Mouse (Mus musculus) thymus, adult 2 months (tissue): ENCODE data around the gene Ago3.

Experiments used
- CTCF ChIP-seq: fragments of 200-500 bp; IDR thresholded peaks from 2 replicates; pipeline ENCODE4 v1.5.1; 2012; ENCODE audit warnings: mild to moderate bottlenecking, control low read depth, low read length, moderate library complexity, borderline replicate concordance; ENCODE audit not compliant: control insufficient read depth, poor library complexity, insufficient read depth; ENCODE audit errors: extremely low read depth
- POLR2A ChIP-seq: fragments of 200-500 bp; IDR thresholded peaks from 2 replicates; pipeline ENCODE4 v1.6.1; 2012; ENCODE audit warnings: mild to moderate bottlenecking, low read length, control low read depth, moderate library complexity; ENCODE audit not compliant: control insufficient read depth, poor library complexity, insufficient read depth; ENCODE audit errors: extremely low read depth

DNA sequence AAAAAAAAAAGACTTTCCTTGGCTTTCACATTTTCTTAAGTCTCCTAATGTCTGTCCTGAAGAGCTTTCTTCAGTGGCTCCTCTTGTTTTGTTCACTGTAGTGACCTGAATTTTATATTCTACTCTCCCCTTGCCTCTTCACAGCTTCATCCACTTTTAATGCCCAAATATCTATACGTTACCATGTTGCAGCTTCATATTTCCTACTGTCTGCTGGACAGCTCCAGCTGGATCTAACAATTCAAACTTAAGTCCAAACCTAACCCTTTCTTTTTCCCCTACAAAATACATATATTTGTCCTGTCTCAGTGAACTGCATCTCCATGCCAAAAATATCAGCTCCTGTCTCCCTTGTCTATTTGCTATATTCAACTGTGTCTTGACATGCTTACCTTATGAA is 40.0 kb upstream of the Ago3 start:
- TF ChIP-seq CTCF (no peak), POLR2A (no peak)
